Mouse (Mus musculus) embryonic stem cell, embryonic (primary cell): ENCODE measurements around the gene Gna13.

ENCODE experiments used
- CTCF ChIA-PET, 4 experiments: fragments of 300-600 bp in 2 of 4; fragments of 350-600 bp in 2 of 4; sonication (Branson Sonifier 250); formaldehyde crosslinking; loops; one replicate each; lab custom pipeline; 2022; ENCODE audit warnings: inconsistent platforms in 2 of 4; lab: Charles Lee
- POLR2A ChIA-PET, 4 experiments: fragments of 300-600 bp in 2 of 4; fragments of 350-600 bp in 2 of 4; sonication (Branson Sonifier 250); formaldehyde crosslinking; loops; one replicate each; lab custom pipeline; 2022; ENCODE audit warnings: antibody characterized with exemption in 4 of 4, inconsistent platforms in 1 of 4; lab: Charles Lee

The Gna13 gene

GRCm38 (mm10) chr11:109443468-109444263 is 81.0 kb downstream of the Gna13 start:
- CTCF ChIA-PET: interaction anchor here (0.6 to 2.7 kb wide), 15 partner anchors 12 to 418 kb away, joined by 3 to 19 read pairs (median 4); partner anchors contain the start of gene Wipi1 (in 1 of the 4)
- POLR2A ChIA-PET: no interaction called here

GRCm38 (mm10) chr11:109444600-109444999 is 82.0 kb downstream of the Gna13 start:
- CTCF ChIA-PET: interaction anchor here (0.9 to 2.7 kb wide), 15 partner anchors 113 to 416 kb away, joined by 3 to 39 read pairs (median 8); partner anchors contain the start of gene Wipi1 (in 1 of the 4)
- POLR2A ChIA-PET: interaction anchor here in 1 of 4 experiments (0.7 kb wide), 1 partner anchor 90 kb away, joined by 3 read pairs; no protein-coding TSS in a partner anchor

- POLR2A ChIA-PET: interaction anchor here in 1 of 4 experiments (0.7 to 0.8 kb wide), 2 partner anchors 15 to 89 kb away, joined by 3 to 6 read pairs; no protein-coding TSS in a partner anchor
- CTCF ChIA-PET: interaction anchor here (0.5 to 2.7 kb wide), 24 partner anchors 28 to 421 kb away, joined by 3 to 39 read pairs (median 6); partner anchors contain the start of genes Arsg (in 1 of the 4), Slc16a6 (in 1 of the 4) and Wipi1 (in 1 of the 4)
These were observed 82.9 kb downstream of the Gna13 start for GRCm38 (mm10) chr11:109445438-109446035.
